Mouse (Mus musculus) hindbrain, embryonic 14.5 days (tissue): ENCODE measurements at regions not wholly inside any gene's neighbourhood (a gene's known extent, or its start where the extent isn't known, plus 50 kb on each side); places are given as distances from the start of the nearest gene placed in this dataset.
A peak's percentile ranks its signal among the peaks of the same experiment; 100 is the strongest.
"Not testable (repeated sequence)": the region's sequence is repeated elsewhere in the genome, so short reads cannot be mapped to it uniquely, and the experiment has no call there.

Experiments used
- ATAC-seq: fragments of 200-750 bp; cut with Nextera tagmentation; 2 replicates; pipeline ENCODE4 v1.8.0; 2017; ENCODE audit warnings: moderate number of reproducible peaks, mild to moderate bottlenecking, moderate TSS enrichment, moderate library complexity; ENCODE audit not compliant: low FRiP score
- DNase-seq: peaks from one replicate; pipeline ENCODE4 v3.0.0-alpha.2; 2015; ENCODE audit warnings: low spot score
- H3K27ac ChIP-seq: fragments of 300-500 bp; sonication (generic); 2 replicates; pipeline ENCODE4 v1.5.1; 2014; ENCODE audit warnings: mild to moderate bottlenecking, moderate library complexity
- H3K27me3 ChIP-seq: fragments of 300-500 bp; sonication (generic); 2 replicates; pipeline ENCODE4 v1.6.1; 2014; ENCODE audit warnings: mild to moderate bottlenecking, low read length, mixed read lengths; ENCODE audit not compliant: control insufficient read depth, insufficient read depth
- H3K36me3 ChIP-seq: fragments of 300-500 bp; sonication (generic); replicated peaks from 2 replicates; pipeline ENCODE4 v1.6.1; 2014; ENCODE audit not compliant: control insufficient read depth, insufficient read depth
- H3K4me1 ChIP-seq: fragments of 300-500 bp; sonication (generic); replicated peaks from 2 replicates; pipeline ENCODE4 v1.6.1; 2014; ENCODE audit warnings: antibody characterized with exemption, low read length, mixed read lengths; ENCODE audit not compliant: control insufficient read depth, insufficient read depth
- H3K4me2 ChIP-seq: fragments of 300-500 bp; sonication (generic); replicated peaks from 2 replicates; pipeline ENCODE4 v1.6.1; 2014; ENCODE audit warnings: mild to moderate bottlenecking, moderate library complexity
- H3K4me3 ChIP-seq: fragments of 300-500 bp; sonication (generic); replicated peaks from 2 replicates; pipeline ENCODE4 v1.5.1; 2014; ENCODE audit warnings: mild to moderate bottlenecking, low read length
- H3K9ac ChIP-seq: fragments of 300-500 bp; sonication (generic); 2 replicates; pipeline ENCODE4 v1.6.1; 2014
- H3K9me3 ChIP-seq: fragments of 300-500 bp; sonication (generic); 2 replicates; pipeline ENCODE4 v1.6.1; 2016; ENCODE audit warnings: low read length; ENCODE audit not compliant: control insufficient read depth
- WGBS: fragments of 180-500 bp; shearing (Covaris S2); extraction: QIAGEN DNeasy Blood & Tissue Kit; methylation state at CpG from one replicate; pipeline ENCODE4 v1.1.7; 2014; 5-methylcytosine and 5-hydroxymethylcytosine counted together

DNA sequence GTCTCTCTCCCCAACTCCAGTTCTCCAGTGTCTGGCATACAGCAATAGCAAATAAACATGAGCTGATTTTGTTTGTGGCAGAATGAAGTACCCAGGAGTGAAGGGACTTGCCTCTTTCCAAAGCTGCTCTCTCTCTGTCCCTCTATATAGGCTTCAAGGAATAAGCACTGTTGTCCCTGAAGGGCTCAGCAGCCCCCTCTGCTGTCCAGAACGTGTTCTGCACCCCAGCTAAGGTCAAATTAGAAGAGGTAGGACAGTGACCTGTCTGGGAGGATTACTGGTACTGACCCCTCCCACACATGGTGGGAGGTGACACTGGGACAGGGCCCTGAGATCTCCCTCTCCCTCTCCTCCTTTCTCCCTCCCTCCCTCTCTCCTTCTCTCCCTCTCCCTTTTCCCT lies 65.7 kb upstream of the Col1a1 start:
- Histone ChIP-seq H3K9me3 (no peaks in the 10 kb centered on the region), H3K36me3 (no peaks in the 10 kb centered on the region), H3K27ac (no peak overlapping the region), H3K4me1 (peaks cover 10% of the 10 kb centered on the region; the same call in 1 of the 2 replicates), H3K9ac (no peak overlapping the region), H3K27me3 (peaks cover 17% of the 10 kb centered on the region), H3K4me2 (no peak overlapping the region), H3K4me3 (no peak overlapping the region)
- ATAC-seq: no peak
- DNase-seq: no peak
- WGBS: 5% methylated on average over 1 of the region's 1 CpGs

DNA sequence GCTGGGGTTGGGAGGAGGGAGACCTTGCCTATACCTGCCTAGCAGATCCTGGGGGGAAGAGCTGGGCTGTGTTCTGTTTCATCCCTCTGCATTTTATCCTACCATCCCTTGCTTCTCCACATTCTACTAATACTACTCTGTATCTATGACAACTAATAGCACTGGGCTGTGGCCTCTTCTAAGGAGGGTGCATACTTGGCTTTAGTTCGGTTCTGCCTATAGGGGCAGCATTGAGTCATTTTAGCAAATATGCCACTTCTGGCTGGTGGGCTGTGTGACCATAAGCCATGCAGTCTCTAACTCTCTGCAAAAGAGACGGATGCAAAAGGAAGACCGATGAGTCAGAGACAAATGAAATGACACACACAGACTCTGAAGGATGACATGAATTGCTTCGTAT lies 66.2 kb upstream of the Col1a1 start:
- H3K27me3 ChIP-seq: peaks cover 17% of the 10 kb centered on the region
- H3K4me1 ChIP-seq, H3K4me3 ChIP-seq, ATAC-seq, H3K27ac ChIP-seq, DNase-seq, H3K9me3 ChIP-seq, H3K9ac ChIP-seq, H3K36me3 ChIP-seq, H3K4me2 ChIP-seq: not testable (repeated sequence)
- WGBS: 27% methylated on average over 4 of the region's 4 CpGs

- Histone ChIP-seq H3K4me3 (no peak overlapping the region), H3K9ac (no peak overlapping the region), H3K4me1 (no peaks in the 10 kb centered on the region), H3K27me3 (no peaks in the 10 kb centered on the region), H3K27ac (no peak overlapping the region), H3K36me3 (no peaks in the 10 kb centered on the region), H3K9me3 (no peaks in the 10 kb centered on the region), H3K4me2 (no peak overlapping the region)
- WGBS: 15% methylated on average over 9 of the region's 9 CpGs
- ATAC-seq (no peak), DNase-seq (peak; percentile 76)
These were observed 69.7 kb upstream of the Col1a1 start for GRCm38 (mm10) chr11:94866176-94866967.

GRCm38 (mm10) chr11:94850129-94850528 lies 67.6 kb upstream of the Tmem92 start:
- Histone ChIP-seq H3K4me2 (no peak overlapping the region), H3K27me3 (no peaks in the 10 kb centered on the region), H3K27ac (no peak overlapping the region), H3K9me3 (no peaks in the 10 kb centered on the region), H3K9ac (no peak overlapping the region), H3K4me3 (no peak overlapping the region), H3K36me3 (no peaks in the 10 kb centered on the region), H3K4me1 (no peaks in the 10 kb centered on the region)
- DNase-seq: no peak
- 92% methylated on average over 3 of the region's 3 CpGs for WGBS
- no peak for ATAC-seq

DNA sequence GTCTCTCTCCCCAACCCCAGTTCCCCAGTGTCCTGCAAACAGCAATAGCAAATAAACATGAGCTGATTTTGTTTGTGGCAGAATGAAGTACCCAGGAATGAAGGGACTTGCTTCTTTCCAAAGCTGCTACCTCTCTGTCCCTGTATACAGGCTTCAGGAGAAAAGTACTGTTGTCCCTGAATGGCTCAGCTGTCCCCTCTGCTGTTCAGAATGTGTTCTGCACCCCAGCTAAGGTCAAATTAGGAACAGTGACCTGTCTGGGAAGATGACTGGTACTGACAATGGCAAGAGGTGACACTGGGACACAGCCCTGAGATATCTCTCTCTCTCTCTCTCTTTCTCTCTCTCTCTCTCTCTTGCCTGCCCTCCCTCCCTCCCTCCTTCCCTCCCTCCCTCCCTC lies 56.6 kb upstream of the Tmem92 start:
- H3K4me2 ChIP-seq: no peak overlapping the region
- ATAC-seq (no peak), DNase-seq (no peak)
- H3K9ac ChIP-seq: no peak overlapping the region
- H3K36me3 ChIP-seq: no peaks in the 10 kb centered on the region
- no peaks in the 10 kb centered on the region for H3K9me3 ChIP-seq
- no peak overlapping the region for H3K4me3 ChIP-seq
- H3K27me3 ChIP-seq: no peaks in the 10 kb centered on the region
- H3K4me1 ChIP-seq: no peaks in the 10 kb centered on the region
- no peak overlapping the region for H3K27ac ChIP-seq

DNA sequence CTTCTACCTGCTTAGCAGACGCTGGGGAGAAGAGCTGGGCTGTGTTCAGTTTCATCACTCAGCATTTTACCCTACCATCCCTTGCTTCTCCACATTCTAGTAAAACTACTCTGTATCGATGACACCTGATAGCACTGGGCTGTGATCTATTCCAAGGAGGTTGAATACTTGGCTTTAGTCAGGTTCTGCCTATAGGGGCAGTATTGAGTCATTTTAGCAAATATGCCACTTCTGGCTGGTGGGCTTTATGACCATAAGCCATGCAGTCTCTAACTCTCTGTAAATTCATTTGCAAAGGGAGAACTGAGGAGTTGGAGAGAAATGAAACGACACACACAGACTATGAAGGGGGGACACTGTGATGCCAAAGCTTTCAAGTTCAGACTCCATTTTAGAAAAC lies 55.6 kb upstream of the Tmem92 start:
- H3K9ac ChIP-seq: no peak overlapping the region
- WGBS: 64% methylated on average over 3 of the region's 3 CpGs
- H3K27ac ChIP-seq: no peak overlapping the region
- H3K4me2 ChIP-seq: no peak overlapping the region
- H3K9me3 ChIP-seq: no peaks in the 10 kb centered on the region
- ATAC-seq (no peak), DNase-seq (peak; percentile 36)
- no peak overlapping the region for H3K4me3 ChIP-seq
- no peaks in the 10 kb centered on the region for H3K27me3 ChIP-seq
- no peaks in the 10 kb centered on the region for H3K4me1 ChIP-seq
- H3K36me3 ChIP-seq: no peaks in the 10 kb centered on the region

- H3K27ac ChIP-seq: no peak overlapping the region
These were observed 53.8 kb upstream of the Tmem92 start for GRCm38 (mm10) chr11:94836347-94836746.

GRCm38 (mm10) chr11:94832246-94832985 lies 49.9 kb upstream of the Tmem92 start:
- WGBS: 31% methylated on average over 13 of the region's 13 CpGs
- Histone ChIP-seq H3K9ac (no peak overlapping the region), H3K27ac (no peak overlapping the region), H3K9me3 (no peaks in the 10 kb centered on the region), H3K36me3 (no peaks in the 10 kb centered on the region), H3K4me3 (no peak overlapping the region), H3K27me3 (no peaks in the 10 kb centered on the region), H3K4me1 (no peaks in the 10 kb centered on the region), H3K4me2 (no peak overlapping the region)
- ATAC-seq: no peak
- peak; percentile 75 for DNase-seq

More at GRCm38 (mm10) chr11:94836347-94836746, 53.8 kb upstream of the Tmem92 start:
- ATAC-seq (no peak), DNase-seq (no peak)
- Histone ChIP-seq H3K9me3 (no peaks in the 10 kb centered on the region), H3K36me3 (no peaks in the 10 kb centered on the region), H3K4me1 (no peaks in the 10 kb centered on the region), H3K27me3 (no peaks in the 10 kb centered on the region), H3K4me3 (no peak overlapping the region), H3K9ac (no peak overlapping the region), H3K4me2 (no peak overlapping the region)
